Mouse (Mus musculus): ENCODE measurements at regions not wholly inside any gene's neighbourhood (a gene's known extent, or its start where the extent isn't known, plus 50 kb on each side); places are given as distances from the start of the nearest gene placed in this dataset.

DNA sequence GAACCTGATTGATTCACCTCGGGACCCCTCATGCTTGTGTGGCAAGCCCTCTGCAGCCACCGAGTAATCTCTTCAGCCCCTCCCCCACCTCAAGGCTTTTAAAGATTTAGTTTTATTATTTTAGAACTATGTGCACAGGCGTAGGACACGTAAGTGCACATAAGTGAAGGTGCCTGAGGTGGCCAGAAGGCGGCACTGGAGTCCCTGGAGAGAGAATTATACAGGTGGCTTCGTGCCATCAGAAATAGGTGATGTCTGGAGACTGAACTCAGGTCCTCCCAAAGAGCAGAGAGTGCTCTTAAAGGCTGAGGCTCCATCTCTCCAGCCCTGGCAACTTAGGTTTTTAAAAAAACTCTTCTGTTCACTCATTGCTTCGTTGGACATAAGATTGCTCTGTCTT lies 78.7 kb upstream of the Gm6793 start:
- TF ChIP-seq POLR2A (IDR thresholded peaks at IDR 0.05; ENCODE audit: control insufficient read depth in 1 of 2, insufficient read depth in 1 of 2, low read depth in 1 of 2, low read length in 2 of 2, poor library complexity in 1 of 2) (no peak), ZMIZ1 (IDR thresholded peaks at IDR 0.05; ENCODE audit: low read depth, low read length) (no peak), CTCF (IDR thresholded peaks at IDR 0.05 in 2 of 3, conservative IDR thresholded peaks at IDR 0.05 in 1 of 3; ENCODE audit: control insufficient read depth in 1 of 3, insufficient read depth in 1 of 3, low read depth in 2 of 3, low read length in 3 of 3, poor library complexity in 1 of 3, severe bottlenecking in 1 of 3) (no peak), MEF2A (IDR thresholded peaks at IDR 0.05; ENCODE audit: extremely low read depth, insufficient replicate concordance, low read depth, low read length, poor library complexity, severe bottlenecking) (no peak), GABPA (IDR thresholded peaks at IDR 0.05; ENCODE audit: low read depth, low read length) (no peak), ELF1 (IDR thresholded peaks at IDR 0.05; ENCODE audit: low read depth, low read length) (no peak), USF1 (IDR thresholded peaks at IDR 0.05; ENCODE audit: low read depth, low read length) (no peak), ZC3H11A (IDR thresholded peaks at IDR 0.05; ENCODE audit: low read depth, low read length) (no peak), ETS1 (IDR thresholded peaks at IDR 0.05; ENCODE audit: low read depth, low read length) (no peak)
